Mouse (Mus musculus): Measurements from ENCODE around the gene Olfr161. TPM values are rescaled to one million over a fixed set of nuclear protein-coding genes. Genes with fewer than 3 reads are reported as not detected.
A peak's percentile ranks its signal among the peaks of the same experiment; 100 is the strongest.
"Not testable (repeated sequence)": the region's sequence is repeated elsewhere in the genome, so short reads cannot be mapped to it uniquely, and the experiment has no call there.

The Olfr161 gene
- polyA plus RNA-seq (2015; fragmentation: Nextera tagmentation; extraction: Ambion mirVana) = not detected in 2 replicates

GRCm38 (mm10) chr16:3590691-3591090 lies at the start of gene Olfr161:
TSS of gene Olfr161 (plus strand) at chr16:3591042.
- WGBS (ENCODE audit: insufficient replicate concordance) = 43% methylated on average over 1 of the region's 1 CpGs
- no peaks in the 10 kb centered on the region for H3K9me3 ChIP-seq (replicated peaks; ENCODE audit: control insufficient read depth, low read length)
- H3K27ac ChIP-seq (ENCODE audit: low read length) = no peak within 1 kb of the TSS
- H3K36me3 ChIP-seq (ENCODE audit: control insufficient read depth, insufficient read depth) = no peaks in the 10 kb centered on the region
- no peak for ATAC-seq (ENCODE audit: low read depth)
- H3K27me3 ChIP-seq (ENCODE audit: control insufficient read depth, insufficient read depth, low read depth, low read length) = no peaks in the 10 kb centered on the region
- H3K4me2 ChIP-seq (ENCODE audit: low read depth, low read length) = no peak within 1 kb of the TSS
- no peak within 1 kb of the TSS for H3K9ac ChIP-seq (ENCODE audit: low read depth, low read length)
- H3K4me1 ChIP-seq (ENCODE audit: control insufficient read depth, low read depth, low read length) = no peaks in the 10 kb centered on the region
- H3K4me3 ChIP-seq (ENCODE audit: low read depth, low read length) = no peak within 1 kb of the TSS

- no peaks in the 10 kb centered on the region for H3K9me3 ChIP-seq (replicated peaks; ENCODE audit: control insufficient read depth, low read length)
- no peaks in the 10 kb centered on the region for H3K27me3 ChIP-seq (ENCODE audit: control insufficient read depth, insufficient read depth, low read depth, low read length)
- no peak overlapping the region for H3K27ac ChIP-seq (ENCODE audit: low read length)
- H3K9ac ChIP-seq (ENCODE audit: low read depth, low read length) = no peak overlapping the region
- no peak for ATAC-seq (ENCODE audit: low read depth)
- no peaks in the 10 kb centered on the region for H3K36me3 ChIP-seq (ENCODE audit: control insufficient read depth, insufficient read depth)
- H3K4me2 ChIP-seq (ENCODE audit: low read depth, low read length) = no peak overlapping the region
- no peaks in the 10 kb centered on the region for H3K4me1 ChIP-seq (ENCODE audit: control insufficient read depth, low read depth, low read length)
- H3K4me3 ChIP-seq (ENCODE audit: low read depth, low read length) = no peak overlapping the region
Measured at GRCm38 (mm10) chr16:3563553-3563952, 27.3 kb upstream of the Olfr161 start.

- not testable (repeated sequence) for H3K9me3 ChIP-seq (replicated peaks; ENCODE audit: control insufficient read depth, low read length); H3K4me1 ChIP-seq (ENCODE audit: control insufficient read depth, low read depth, low read length); H3K4me3 ChIP-seq (ENCODE audit: low read depth, low read length); ATAC-seq (ENCODE audit: low read depth); H3K27ac ChIP-seq (ENCODE audit: low read length); H3K4me2 ChIP-seq (ENCODE audit: low read depth, low read length); H3K9ac ChIP-seq (ENCODE audit: low read depth, low read length); H3K36me3 ChIP-seq (ENCODE audit: control insufficient read depth, insufficient read depth); H3K27me3 ChIP-seq (ENCODE audit: control insufficient read depth, insufficient read depth, low read depth, low read length)
- WGBS (ENCODE audit: insufficient replicate concordance) = 39% methylated on average over 1 of the region's 1 CpGs
Measured at GRCm38 (mm10) chr16:3577658-3578057, 13.2 kb upstream of the Olfr161 start.

GRCm38 (mm10) chr16:3578227-3578848 lies 12.5 kb upstream of the Olfr161 start:
- not testable (repeated sequence) for H3K27ac ChIP-seq (ENCODE audit: low read length); H3K4me3 ChIP-seq (ENCODE audit: low read depth, low read length); H3K9me3 ChIP-seq (replicated peaks; ENCODE audit: control insufficient read depth, low read length); H3K9ac ChIP-seq (ENCODE audit: low read depth, low read length); H3K36me3 ChIP-seq (ENCODE audit: control insufficient read depth, insufficient read depth); H3K27me3 ChIP-seq (ENCODE audit: control insufficient read depth, insufficient read depth, low read depth, low read length); ATAC-seq (ENCODE audit: low read depth); H3K4me2 ChIP-seq (ENCODE audit: low read depth, low read length); H3K4me1 ChIP-seq (ENCODE audit: control insufficient read depth, low read depth, low read length)
- 62% methylated on average over 1 of the region's 1 CpGs for WGBS (ENCODE audit: insufficient replicate concordance)

GRCm38 (mm10) chr16:3631376-3631775 lies 40.5 kb downstream of the Olfr161 start:
- H3K27ac ChIP-seq (ENCODE audit: low read length); ATAC-seq (ENCODE audit: low read depth): not testable (repeated sequence)
- 64% methylated on average over 5 of the region's 5 CpGs for WGBS (ENCODE audit: insufficient replicate concordance)

GRCm38 (mm10) chr16:3632572-3633361 lies 41.9 kb downstream of the Olfr161 start:
- H3K9ac ChIP-seq (ENCODE audit: low read depth, low read length); H3K27me3 ChIP-seq (ENCODE audit: control insufficient read depth, insufficient read depth, low read depth, low read length); H3K36me3 ChIP-seq (ENCODE audit: control insufficient read depth, insufficient read depth); H3K9me3 ChIP-seq (replicated peaks; ENCODE audit: control insufficient read depth, low read length); ATAC-seq (ENCODE audit: low read depth); H3K27ac ChIP-seq (ENCODE audit: low read length); H3K4me1 ChIP-seq (ENCODE audit: control insufficient read depth, low read depth, low read length): not testable (repeated sequence)
- WGBS (ENCODE audit: insufficient replicate concordance) = 35% methylated on average over 27 of the region's 27 CpGs
- H3K4me3 ChIP-seq (ENCODE audit: low read depth, low read length) = 0 out of 2 replicates have a peak overlapping the region, but pooled peaks have one; percentile 6
- H3K4me2 ChIP-seq (ENCODE audit: low read depth, low read length) = peak overlapping the region; percentile 27; the same call in 1 of the 2 replicates

More at GRCm38 (mm10) chr16:3631376-3631775, 40.5 kb downstream of the Olfr161 start:
- not testable (repeated sequence) for H3K9me3 ChIP-seq (replicated peaks; ENCODE audit: control insufficient read depth, low read length); H3K4me3 ChIP-seq (ENCODE audit: low read depth, low read length); H3K36me3 ChIP-seq (ENCODE audit: control insufficient read depth, insufficient read depth); H3K4me2 ChIP-seq (ENCODE audit: low read depth, low read length); H3K4me1 ChIP-seq (ENCODE audit: control insufficient read depth, low read depth, low read length); H3K9ac ChIP-seq (ENCODE audit: low read depth, low read length); H3K27me3 ChIP-seq (ENCODE audit: control insufficient read depth, insufficient read depth, low read depth, low read length)

Other genes starting within 250 kb of the Olfr161 start
- gene Mefv, start 127.1 kb downstream of the Olfr161 start, polyA plus RNA-seq (2015; fragmentation: Nextera tagmentation; extraction: Ambion mirVana) = 0.45 and 0.51 TPM in 2 replicates
- gene Zfp263, start 153.1 kb downstream of the Olfr161 start, polyA plus RNA-seq (2015; fragmentation: Nextera tagmentation; extraction: Ambion mirVana) = 13.1 and 14.9 TPM in 2 replicates
- not detected in 2 replicates for gene Olfr15, start 239.8 kb downstream of the Olfr161 start, polyA plus RNA-seq (2015; fragmentation: Nextera tagmentation; extraction: Ambion mirVana)

Data from liver, embryonic 16.5 days (tissue).